Mouse (Mus musculus) kidney, adult 11 months (tissue): Measurements from ENCODE around the gene Gm26741.
"Not testable (repeated sequence)": the region's sequence is repeated elsewhere in the genome, so short reads cannot be mapped to it uniquely, and the experiment has no call there.

Experiments
- DNase-seq: peaks from one replicate; pipeline ENCODE4 v3.0.0; 2022

The Gm26741 gene

DNA sequence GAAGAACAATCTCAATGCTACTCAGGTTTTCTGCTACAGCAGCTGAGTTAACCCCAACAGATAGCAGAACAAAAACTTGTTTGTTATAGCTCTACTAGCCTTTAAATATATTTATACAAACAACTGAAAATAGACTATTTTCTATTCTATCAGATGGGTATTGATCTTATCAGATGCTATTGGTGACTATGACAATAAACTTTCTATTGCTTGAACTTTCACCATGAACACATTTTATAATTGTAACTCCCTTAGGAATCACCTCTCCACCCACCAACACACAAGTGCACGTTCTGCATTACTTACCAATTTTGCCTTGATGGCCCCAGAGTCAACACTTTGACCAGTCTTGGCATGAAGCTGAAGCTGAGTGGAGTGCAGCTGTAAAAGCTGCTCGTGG is at the start of gene Gm26741:
Gene Gm26741 (plus strand): TSS at position 301 of the 400 bp plus-strand sequence.
- no peak for DNase-seq

- DNase-seq, result peak; percentile 79
Measured at GRCm38 (mm10) chr10:52309196-52309595, 49.4 kb upstream of the Gm26741 start.

- DNase-seq, result no peak
Measured at GRCm38 (mm10) chr10:52319506-52320286, 38.9 kb upstream of the Gm26741 start.

- DNase-seq, result no peak
Measured at GRCm38 (mm10) chr10:52321918-52322317, 36.6 kb upstream of the Gm26741 start.

- no peak for DNase-seq
Measured at GRCm38 (mm10) chr10:52331007-52331406, 27.6 kb upstream of the Gm26741 start.

DNA sequence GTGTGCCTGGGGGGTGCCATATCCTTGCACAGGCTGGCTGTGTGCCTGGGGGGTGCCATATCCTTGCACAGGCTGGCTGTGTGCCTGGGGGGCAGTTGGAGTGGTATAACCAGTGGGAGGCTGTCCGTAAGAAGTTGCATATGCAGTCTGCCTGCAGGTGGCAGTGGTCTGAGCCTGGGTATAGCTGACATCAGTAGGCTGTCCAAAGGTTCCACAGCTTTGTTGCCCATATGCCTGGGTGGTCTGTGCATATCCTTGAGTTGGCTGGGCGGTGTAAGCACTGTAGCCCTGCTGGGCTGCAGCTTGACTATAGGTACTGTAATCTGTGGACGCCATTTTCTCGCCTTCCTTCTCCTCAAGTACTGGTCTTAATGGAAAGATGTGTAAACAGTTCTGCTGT is 15.2 kb upstream of the Gm26741 start:
- not testable (repeated sequence) for DNase-seq

DNA sequence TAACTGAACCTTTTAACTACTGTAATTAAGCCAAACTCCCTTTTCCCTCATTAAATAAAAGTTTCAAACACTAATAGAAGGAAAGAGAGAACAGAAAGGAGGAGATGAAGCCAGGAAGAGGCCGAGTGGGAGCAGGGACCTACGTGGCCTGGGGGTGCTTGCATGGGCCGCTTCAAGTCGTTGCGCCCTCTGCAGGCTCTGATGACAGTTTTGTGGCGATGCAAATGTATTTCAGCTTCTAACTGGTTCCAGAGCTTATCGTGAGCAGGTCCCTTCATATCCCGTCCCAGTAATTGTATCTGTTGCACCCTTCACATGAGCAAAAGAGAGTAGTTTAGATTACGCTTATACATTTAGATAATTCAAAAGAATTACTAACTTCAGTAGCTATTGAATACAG is 5.4 kb upstream of the Gm26741 start:
- no peak for DNase-seq

DNA sequence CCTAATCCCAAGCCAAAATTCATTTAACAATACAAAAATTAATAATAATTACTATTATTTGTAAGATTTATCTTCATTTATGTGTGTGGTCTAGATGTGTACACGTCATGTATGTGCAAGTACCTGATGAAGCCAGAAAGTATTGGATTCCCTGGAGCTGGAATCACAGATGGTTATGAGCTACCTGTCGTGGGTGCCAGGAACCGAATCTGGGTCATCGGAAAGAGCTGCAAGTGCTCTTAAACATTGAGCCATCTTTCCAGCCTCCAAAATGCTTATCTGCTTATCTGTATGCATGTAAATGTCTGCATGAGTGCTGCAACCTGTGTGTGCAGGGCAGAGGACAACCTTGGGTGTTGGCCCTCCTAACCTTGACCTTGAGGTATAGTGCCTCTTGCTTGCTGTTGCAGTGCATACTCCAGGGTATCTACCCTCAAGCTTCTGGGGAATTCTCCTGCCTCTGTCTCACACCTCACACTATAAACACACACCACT is 1.7 kb downstream of the Gm26741 start:
- DNase-seq, result no peak

DNA sequence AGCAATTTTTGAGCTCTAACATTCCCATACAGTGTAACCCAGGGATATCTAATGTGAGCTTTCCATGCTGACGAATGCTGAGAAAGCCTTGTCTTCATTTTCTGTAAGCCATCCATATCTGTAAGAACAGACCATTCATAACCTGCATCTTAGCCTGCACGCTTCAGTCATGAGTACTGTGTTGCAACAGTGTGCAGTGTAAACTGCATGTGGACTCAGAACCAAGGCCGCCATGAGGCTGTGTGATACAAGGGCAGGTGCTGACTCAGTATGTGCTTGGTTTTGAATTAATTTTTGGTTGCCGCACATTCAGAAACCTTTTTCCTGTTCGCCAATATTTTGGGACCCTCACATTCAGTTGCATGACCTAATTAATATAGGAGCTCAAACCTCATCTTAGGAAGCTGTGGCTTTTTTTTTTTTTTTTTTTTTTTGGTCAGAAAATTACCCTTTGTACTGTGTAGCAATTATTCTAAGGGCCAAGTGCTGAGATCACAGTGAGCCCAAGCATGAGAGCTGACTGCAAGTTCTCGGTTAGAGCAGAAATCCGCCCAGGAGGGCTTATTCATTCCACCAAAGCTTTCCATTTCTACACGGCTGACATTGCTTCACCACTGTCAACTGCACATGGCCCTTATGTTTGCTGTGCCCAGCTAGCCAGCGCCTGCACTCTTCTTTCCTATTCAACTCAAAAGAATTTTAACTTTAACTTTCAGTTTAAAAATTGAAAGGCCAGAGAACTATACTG is 2.5 kb downstream of the Gm26741 start:
- no peak for DNase-seq

GRCm38 (mm10) chr10:52368376-52368775 is 9.8 kb downstream of the Gm26741 start:
- DNase-seq, result no peak

- DNase-seq, result no peak
Measured at GRCm38 (mm10) chr10:52373834-52374233, 15.3 kb downstream of the Gm26741 start.

DNA sequence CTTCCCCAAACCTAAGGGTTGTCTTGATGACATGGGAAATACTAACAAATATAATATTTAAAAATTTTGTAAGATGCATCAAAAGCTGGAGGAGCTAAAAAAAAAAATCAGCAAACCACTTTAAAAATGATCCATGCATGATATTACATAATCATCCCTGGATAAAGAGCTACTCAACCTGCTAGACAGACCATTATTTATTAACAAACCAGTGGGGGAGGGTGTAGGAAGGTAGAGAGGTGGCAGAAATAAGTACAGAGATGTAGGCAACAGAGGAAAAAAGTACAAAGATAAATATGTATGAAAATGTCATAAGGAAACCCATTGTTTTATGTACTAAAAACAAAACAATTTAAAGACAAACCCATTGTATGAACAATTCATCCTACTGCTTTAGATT is 16.1 kb downstream of the Gm26741 start:
- no peak for DNase-seq

DNA sequence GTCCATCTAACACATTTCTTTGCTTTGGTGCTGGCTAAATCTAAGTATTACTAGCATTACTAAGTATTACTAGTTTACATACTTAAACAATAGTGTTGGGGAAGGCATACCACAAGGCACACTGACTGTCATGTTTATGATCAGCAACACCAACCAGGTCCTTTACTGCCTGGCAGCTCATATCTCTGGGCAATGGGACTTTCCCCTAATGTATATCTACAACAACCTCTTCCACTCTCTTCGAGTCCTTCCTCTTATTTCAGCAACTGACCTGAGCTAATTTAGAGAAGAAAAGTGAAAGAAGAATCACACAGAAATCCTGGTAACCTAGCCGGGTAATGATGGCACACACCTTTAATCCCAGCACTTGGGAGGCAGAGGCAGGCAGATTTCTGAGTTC is 17.9 kb downstream of the Gm26741 start:
- no peak for DNase-seq

- DNase-seq, result no peak
Measured at GRCm38 (mm10) chr10:52377813-52378212, 19.2 kb downstream of the Gm26741 start.

GRCm38 (mm10) chr10:52381321-52381801 is 22.8 kb downstream of the Gm26741 start:
- DNase-seq, result no peak

GRCm38 (mm10) chr10:52381845-52382591 is 23.5 kb downstream of the Gm26741 start, which contains the start of gene Gopc:
TSS of gene Gopc (minus strand) at chr10:52382124.
- DNase-seq, result peak; percentile 96

DNA sequence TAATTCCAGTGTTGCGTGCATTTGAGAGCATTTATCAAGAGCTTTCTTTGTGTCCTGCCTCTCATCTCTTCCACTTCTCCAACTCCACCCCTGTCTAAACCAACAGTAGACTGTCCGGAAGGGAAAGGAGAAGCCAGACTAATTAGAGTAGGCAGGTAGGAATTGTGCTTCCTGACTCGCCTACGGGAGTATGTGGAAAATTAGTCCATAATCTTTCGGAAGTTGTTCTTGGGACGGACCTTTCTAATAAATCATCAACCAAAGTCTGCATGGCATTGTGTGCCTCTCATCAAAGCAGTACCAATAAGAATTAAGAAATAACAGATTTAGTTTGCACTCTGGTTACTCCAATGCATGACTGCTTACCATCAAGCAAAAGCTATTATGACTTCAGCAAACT is 24.5 kb downstream of the Gm26741 start:
- DNase-seq, result no peak

- no peak for DNase-seq
Measured at GRCm38 (mm10) chr10:52383522-52383921, 25.0 kb downstream of the Gm26741 start.

DNA sequence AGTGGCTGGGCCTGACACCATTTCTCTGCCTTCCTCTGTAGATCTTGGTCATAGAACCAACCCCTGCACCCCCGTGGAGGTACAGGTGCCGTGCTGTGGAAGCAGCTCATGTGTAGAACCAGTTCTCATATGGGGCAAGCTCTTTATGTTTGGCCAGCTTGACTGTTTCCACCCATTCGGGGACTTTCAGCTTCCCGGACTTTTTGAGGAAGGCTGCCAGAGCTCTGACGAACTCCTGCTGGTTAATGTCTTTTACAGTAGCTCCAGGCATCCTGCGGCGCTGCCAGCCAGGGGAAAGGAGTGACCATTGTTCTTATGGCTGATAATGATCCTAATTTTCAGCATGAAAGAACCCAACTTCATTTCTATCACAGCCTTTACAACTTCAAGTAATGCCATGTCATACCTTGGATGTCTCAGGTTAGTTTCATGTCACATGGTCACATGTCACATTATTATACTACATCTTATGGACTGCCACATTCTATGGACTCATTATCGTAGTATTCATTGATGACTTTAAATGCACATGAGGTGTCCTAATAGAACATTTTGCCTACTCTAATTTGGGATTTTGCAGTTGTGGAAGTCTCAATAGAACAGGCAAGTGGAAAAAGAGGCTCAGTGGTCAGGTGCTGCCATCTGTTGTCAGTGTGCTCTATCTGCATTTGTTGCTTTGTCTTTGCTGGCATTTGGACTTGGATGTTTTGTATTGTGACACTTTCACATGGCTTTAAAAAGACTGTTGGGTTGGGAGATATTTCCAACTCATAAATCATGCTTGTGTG is 26.4 kb downstream of the Gm26741 start:
- DNase-seq, result peak; percentile 33

- no peak for DNase-seq
Measured at GRCm38 (mm10) chr10:52387192-52387591, 28.6 kb downstream of the Gm26741 start.

- no peak for DNase-seq
Measured at GRCm38 (mm10) chr10:52388922-52389430, 30.4 kb downstream of the Gm26741 start, which contains the start of gene Nepn. TSS of gene Nepn (plus strand) at chr10:52388972.

DNA sequence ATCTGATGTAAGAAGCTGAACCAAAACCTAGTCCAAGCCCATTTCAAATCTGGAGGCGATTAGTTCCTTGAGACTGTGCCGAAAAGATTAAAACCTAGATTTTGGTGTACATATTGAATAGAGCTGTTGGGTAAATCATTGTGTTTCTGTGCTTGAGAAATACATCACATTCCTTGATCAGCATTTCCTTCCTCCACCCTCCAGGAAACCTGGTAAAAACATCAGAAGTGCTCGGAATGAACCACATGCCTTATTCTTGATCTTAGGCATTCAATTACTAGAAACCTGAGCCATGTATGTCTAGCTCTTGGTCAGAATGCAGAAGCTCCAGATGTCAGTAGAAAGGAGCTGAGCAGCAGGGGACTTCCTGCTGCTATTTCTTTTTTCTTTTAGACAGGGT is 30.9 kb downstream of the Gm26741 start:
- DNase-seq, result no peak
